Mouse (Mus musculus) cerebellum, adult 9-10 months (tissue): ENCODE measurements at regions not wholly inside any gene's neighbourhood (a gene's known extent, or its start where the extent isn't known, plus 50 kb on each side); places are given as distances from the start of the nearest gene placed in this dataset.

Experiments
- DNase-seq: peaks from one replicate; pipeline ENCODE4 v3.0.0; 2022

DNA sequence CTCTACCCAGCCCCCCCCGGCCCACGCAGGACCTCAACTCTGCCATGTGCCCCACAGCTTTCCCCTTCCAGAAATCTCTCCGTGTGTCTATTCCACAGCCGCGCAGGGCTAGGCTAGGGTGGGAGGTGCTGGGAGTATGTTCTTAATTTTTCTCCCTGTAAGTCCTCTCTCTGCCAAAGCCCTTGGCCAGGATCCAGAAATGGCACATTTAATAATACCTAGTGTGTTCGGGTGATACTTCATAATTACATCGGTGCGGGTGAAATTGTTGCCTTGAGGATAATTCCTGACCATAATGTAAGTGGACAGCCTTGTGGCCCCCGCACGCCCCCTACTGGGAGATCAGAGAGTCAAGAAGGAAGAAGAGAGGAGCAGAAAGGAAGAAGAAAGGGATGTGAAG is 1093.5 kb downstream of the Mrps31 start:
- peak; percentile 28 for DNase-seq

- peak; percentile 2 for DNase-seq
These were observed 1094.1 kb downstream of the Mrps31 start for GRCm38 (mm10) chr8:23505216-23505615.

DNA sequence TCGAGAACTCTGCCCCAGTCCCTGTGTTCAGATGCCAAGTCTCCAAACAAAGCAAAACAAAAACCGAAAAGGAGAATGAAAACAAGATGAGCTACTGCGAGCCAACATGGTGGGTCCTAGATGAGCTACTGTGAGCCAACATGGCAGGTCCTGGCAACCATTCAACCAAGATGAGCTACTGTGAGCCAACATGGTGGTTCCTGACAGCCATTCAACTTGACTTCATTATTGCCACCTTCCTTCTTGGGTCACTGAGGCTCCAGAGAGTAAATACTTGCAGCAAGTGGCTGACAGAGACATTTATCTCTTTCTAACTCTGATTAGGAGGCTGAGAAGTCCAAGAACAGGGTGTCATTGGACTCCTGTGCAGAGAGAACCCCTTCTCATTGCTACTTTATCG is 1094.8 kb downstream of the Mrps31 start:
- no peak for DNase-seq

GRCm38 (mm10) chr8:23507661-23508060 is 1096.5 kb downstream of the Mrps31 start:
- DNase-seq, result no peak

GRCm38 (mm10) chr8:23510076-23510475 is 1098.9 kb downstream of the Mrps31 start:
- no peak for DNase-seq

GRCm38 (mm10) chr8:23510561-23510960 is 1099.4 kb downstream of the Mrps31 start:
- no peak for DNase-seq

GRCm38 (mm10) chr8:23511264-23511663 is 1100.1 kb downstream of the Mrps31 start:
- no peak for DNase-seq

DNA sequence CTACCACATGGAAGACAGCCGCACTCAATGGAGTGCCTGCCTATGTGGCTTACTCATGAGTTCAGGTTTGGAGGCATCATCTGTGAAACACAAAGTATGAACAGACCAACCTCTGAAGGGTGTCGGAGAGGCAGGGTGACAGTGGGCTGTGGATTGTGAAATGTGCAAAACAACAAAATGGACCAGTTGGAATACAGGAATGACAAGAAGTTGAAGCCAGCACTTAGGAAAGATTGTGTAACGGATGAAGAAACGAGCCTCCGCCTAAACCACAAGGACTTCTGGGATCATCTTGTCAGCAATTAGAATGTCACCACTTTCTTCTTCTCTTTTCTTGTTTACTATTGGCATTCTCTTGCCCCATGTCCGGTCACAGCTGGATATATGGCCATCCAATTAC is 1100.6 kb downstream of the Mrps31 start:
- no peak for DNase-seq

DNA sequence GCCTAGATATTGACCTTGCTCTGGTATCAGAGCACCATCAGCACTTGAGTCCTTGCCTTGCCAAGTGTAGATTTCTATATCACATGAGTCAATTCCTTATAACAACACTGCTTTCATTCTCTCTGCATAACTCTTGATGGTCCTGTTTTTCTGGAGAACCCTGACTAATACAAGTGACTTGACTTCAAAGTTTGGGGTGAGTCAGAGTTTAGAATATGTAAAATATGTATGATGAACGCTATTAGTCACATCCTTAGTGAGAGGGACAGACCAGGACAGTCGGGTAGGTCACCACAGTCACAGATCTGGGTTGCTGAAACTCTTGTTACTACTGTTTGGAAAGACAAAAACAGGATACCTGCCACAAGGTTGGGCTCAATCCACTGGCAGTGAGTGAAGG is 1105.3 kb downstream of the Mrps31 start:
- no peak for DNase-seq

- DNase-seq, result no peak
These were observed 1120.5 kb downstream of the Mrps31 start for GRCm38 (mm10) chr8:23531551-23532142.

DNA sequence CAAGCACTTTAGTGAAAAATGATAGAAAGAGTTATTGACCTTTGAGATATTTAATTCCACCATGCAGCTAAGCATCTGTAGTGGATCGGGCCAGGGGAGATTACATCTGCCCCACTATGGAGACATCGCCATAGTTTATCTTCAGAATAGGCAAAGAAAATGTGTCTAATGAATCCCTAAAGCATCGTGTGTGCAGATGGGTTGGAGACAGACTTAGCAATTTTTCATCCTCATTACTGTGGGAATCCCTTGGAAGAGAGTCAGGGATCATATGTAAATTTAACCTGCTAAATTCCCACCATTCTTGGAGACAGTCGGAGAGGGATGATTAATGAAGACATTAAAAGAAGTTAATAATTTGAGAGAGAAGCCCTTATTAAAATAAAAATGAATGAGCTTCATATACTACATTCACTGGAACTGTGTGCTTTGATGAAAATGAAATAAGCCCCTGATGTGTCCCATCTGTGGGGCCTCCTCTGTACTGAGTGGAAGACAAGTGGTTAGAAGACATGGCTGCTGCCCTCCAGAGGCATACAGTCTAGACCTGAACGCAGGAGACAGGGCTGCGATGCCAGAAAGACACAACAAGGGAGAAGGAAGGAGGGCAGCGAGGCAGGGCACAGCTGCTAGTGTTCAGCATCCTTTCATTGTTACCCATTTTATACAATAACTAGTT is 1126.7 kb downstream of the Mrps31 start:
- no peak for DNase-seq

DNA sequence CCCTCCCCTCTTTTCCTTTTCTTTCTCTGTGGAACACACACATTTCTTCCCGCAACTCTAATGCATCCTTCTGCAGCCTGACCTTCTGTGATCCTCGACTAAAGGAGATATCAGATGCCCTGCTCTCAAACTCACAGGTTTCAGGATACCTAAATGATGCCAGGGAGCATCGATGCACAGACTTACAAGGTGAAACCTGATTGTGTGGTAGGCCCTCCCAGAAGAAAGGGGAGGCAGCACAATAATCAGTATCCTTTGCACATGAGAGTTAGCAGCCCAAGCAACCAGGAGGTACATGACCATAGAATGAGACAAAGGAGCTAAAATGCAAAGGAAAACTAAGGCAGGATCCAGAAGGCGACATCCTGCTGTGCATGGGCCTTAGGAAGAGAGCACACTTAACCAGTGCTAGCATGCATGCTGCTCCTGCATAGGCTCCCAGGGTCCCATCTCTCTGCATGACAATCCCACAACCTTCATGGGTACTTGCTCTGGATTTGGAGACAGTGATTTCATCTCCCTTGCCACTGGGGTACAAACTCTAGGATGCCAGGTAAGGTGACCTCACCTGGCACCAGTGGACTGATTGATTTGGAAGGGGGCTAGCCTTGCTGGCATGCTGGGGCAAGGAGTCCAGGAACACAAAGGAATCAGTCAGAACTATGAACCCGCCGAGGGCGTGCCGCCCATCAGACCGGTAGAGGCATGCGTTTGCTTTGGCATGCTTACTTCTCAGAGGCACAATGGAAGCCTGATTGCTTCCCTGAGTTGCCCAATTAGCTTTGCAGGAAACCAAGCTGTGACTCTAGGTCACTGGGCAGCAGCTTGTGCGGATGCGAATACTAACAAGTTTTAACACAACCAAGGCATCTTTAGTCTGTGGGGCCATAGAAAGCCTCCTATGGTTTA is 1142.7 kb downstream of the Mrps31 start:
- no peak for DNase-seq

DNA sequence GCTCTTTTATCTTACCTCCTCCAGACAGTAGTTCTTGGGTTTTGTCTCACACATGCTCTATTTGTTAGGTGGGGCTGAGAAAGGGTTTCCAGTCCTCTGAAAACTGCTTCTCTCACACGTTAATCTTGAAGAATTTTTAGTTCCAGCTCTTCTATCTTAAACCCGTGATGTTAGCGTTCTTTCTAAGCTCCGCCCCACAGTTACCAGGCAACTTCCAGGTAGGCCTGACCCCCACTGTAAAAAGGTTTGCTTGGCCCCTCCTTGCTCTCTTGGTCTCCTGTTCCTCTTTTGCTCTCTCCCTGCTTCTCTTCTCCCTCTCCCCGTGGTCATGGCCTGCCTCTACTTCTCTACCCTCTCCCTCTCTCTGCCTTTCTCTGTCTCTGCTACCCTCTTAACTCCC is 1149.7 kb downstream of the Mrps31 start:
- no peak for DNase-seq

DNA sequence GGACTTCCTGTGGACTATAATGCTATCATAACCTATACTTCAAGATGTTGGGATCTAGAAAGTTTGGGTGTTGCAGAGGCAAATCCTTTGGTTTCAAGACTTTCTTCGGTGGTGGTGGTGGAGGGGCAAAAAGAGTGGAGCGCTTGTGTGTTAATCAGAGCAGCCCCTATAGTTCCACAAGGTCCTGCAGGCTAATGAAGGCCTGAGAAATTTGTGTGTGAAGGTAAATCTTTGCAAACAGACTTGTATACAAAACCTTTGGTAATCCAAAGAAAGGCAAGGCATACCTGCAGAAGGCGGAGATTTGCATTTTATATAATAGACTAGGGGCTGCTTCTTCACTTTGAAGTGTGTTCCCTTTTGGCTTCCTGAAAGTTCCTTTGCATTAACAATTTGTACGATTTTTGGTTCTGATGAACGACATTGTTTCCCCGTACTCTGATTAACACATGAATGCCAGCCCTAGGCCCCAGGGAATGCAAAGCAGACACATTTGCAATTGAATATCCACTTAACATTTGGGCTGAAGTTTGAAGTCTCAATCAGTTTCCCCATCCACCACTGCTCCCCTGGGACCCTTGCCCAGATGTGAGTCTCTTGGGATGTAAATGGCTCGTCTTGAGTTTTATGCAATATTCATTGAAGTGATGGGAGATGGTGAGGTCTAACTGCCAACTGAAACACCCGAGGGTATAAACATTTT is 1150.7 kb downstream of the Mrps31 start:
- no peak for DNase-seq

DNA sequence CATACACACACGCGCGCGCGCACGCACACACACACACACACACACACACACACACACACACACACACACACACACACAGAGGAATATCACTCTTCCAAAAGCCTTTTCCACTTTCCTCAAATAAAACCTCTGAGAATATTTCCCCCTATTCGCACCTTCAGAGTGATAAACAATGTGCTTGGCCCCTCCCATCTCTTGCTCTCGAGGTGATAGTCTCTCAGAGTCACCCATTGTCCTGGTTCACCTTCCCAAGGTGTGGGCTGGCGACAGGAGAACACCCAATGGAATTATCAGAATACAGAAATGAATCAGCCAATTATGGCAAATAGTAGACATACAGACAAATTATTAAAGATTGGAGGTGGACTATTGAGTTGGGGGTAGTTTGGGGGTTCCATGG is 1151.3 kb downstream of the Mrps31 start:
- no peak for DNase-seq

GRCm38 (mm10) chr8:23563065-23564020 is 1152.2 kb downstream of the Mrps31 start:
- no peak for DNase-seq

GRCm38 (mm10) chr8:23567906-23568305 is 1156.7 kb downstream of the Mrps31 start:
- DNase-seq, result no peak

DNA sequence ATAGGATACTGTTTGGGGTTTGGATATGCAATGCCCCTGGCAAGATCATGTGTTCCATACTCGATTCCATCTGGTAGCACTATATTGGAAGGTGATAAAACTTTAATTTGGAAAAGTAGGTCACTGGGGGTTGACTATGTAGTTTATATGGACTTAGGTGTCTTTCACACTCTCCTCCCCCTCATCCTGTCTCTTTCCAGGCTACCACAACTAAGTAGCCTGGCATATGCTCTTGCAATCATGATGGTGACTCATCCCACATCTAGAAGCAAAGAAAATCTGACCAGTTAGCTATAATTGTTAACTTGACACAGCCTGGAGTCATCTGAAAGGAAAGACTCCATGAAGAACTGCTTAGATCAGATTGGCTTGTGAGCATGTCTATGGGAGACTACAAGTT is 1154.3 kb downstream of the Adam3 start:
- DNase-seq, result no peak

GRCm38 (mm10) chr8:23580106-23580505 is 1145.5 kb downstream of the Adam3 start:
- DNase-seq, result no peak

DNA sequence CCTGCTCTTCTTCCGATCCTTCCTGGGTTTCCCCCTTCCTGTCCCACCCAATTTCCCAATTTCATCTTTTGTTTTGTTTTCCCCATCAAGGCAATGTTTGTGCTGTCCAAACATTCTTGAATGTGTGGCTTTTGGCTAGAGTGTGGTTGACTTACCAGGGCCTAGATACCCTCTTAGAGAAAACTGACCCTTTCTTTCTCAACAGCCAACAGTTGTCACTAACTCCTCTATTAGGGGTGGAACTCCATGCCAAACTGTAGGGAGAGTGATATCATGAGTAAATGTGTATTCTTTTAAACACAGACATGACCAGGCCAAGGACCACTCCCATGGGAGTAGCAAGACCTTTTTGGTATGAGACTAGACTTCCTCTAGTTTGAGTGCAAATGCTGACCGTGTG is 1145.0 kb downstream of the Adam3 start:
- no peak for DNase-seq
